Mouse (Mus musculus): ENCODE measurements at regions not wholly inside any gene's neighbourhood (a gene's known extent, or its start where the extent isn't known, plus 50 kb on each side); places are given as distances from the start of the nearest gene placed in this dataset.

DNA sequence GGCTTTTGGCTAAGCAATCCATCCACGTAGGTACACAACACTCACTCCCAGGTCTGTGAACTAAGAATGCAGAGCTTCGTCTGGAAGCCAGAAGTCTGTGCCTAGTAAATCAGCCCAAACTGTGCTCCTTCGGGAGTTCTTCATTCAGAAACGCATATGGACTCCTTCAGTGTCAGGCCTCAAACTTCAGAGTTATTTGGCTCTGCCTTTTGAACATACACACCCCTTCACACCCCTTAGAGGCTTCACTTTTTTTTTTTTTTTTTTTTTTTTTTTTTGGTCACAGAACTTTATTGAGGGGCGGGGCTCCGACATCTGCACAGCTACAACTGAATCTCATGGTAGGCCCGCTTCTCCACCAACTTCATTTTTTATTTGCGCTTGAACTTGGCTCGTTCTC lies 120.1 kb upstream of the Gm37988 start:
- DNase-seq, result no peak

DNA sequence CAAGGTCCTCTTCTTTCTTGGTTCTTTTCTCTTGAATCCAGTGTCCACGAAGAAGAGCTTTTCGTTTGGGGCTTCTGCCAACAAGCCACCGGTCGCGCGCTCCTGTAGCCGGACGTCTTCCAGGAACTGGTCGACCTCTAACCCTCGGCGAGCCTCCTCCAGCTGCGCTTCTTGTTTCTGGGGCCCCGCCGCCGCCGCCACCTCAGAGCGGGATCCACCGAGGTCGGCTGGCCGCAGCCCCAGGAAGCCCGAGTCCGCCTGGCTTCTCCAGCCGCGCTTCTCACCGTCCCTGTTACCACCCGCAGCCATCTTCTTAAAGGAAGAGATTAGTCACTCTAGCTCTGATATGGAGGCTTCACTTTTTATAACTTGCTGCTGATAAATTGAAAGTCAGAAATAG lies 118.6 kb upstream of the Gm37988 start:
- DNase-seq, result peak; percentile 7

DNA sequence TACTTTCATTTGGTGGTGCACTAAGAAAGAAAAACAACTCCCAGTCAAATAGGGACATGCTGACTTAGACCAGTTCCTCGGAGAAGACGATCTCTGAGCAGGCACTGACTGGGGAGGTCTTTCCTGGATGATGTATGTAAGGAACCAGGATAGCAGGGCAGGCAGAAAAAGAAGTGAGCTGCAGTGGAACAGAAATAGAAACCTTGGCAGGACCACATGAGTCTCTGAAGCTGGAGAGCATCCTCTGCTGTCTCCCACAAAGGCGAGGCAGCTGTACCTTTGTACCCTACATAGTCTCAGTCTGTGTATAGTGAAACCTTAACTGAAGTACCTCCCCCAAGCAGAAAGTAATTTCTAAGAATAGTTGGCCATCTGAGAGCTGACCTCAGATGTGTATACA lies 104.4 kb upstream of the Gm37988 start:
- DNase-seq, result no peak

DNA sequence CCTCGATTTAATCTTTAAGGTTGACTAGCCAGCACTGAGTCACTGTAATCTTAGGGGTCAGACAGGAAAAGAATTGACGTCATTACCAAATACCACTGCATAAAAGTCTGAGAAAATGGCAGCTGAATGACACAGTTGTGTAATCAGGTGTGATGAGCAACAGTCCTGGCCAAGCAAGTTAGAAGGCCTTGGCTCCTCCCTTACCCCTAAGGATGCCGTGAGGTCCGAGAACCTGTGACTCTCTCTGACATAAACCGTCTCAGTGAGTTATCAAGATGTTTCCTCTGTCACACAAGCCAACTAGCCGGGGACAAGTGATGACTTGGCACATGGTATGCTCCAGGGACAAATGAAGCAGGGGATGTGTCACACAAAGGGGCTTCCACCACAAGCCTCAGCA lies 101.5 kb upstream of the Gm37988 start:
- no peak for DNase-seq

DNA sequence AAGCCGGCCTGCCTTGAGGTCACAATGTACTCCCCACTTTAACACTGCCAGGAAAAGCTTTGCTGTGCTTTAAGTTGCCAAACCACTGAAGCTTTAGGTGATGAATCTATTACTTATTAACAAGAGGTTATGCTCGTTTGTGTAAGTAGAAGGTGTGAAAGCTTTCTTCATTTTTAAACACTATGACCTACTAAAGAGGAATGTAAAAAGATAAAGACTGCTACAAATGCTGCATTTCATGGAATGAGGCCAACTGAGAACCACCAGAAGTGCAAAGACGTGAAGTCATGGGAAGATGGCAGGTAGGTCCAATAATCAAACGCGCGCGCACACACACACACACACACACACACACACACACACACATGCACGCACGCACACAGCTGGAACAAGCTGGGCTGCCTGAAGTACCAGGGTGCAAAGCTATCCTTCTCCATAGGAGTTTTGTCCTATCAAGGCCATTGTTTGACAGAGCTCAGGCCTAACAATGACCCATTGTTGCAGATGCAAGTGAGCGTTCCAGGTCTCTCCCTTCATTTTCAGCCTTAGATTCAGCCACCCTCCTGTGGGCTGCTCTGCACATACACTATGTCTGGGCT lies 85.3 kb upstream of the Gm37988 start:
- DNase-seq, result no peak
